Mouse (Mus musculus) layer of hippocampus, postnatal 25 days (tissue): ENCODE measurements around the gene F2rl3. TPM values are rescaled to one million over a fixed set of nuclear protein-coding genes. Genes with fewer than 3 reads are reported as not detected.

ENCODE experiments used
- DNase-seq, 2 experiments: peaks; one replicate each; pipeline ENCODE4 v3.0.0; 2022; ENCODE audit warnings: mixed read lengths in 2 of 2, low spot score in 1 of 2; ENCODE audit errors: extremely low spot score in 1 of 2
- total RNA-seq, 2 experiments: library from RNA; stranded (reverse); gene quantifications; 2 replicates each; pipeline ENCODE4 v1.2.3; 2021

The F2rl3 gene
- total RNA-seq, 2 experiments from 2014 or later = 0.15 to 0.28 TPM

DNA sequence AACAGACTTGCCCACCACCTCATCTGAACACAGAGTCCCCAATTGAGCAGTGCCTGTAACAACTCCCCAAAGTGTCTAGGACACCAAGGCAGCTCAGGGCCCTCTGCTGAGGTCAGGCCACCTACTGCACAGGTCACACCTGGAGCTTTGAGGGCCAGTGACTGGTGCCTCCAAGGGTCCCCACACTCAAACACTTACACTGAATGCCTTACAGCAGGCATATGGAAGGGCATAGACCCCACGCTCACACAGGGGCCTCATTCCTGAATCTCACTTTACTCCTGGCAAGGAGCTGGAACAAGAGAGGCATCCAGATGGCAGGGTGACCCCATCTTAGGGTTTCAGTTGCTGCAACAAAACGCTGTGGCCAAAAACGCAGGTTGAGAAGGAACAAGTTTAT, 1.5 kb upstream of the F2rl3 start:
- DNase-seq = peak in 1 of 2 experiments; percentile 4

- DNase-seq = no peak
Measured at GRCm38 (mm10) chr8:72762306-72762705, 626 bp downstream of the F2rl3 start.

DNA sequence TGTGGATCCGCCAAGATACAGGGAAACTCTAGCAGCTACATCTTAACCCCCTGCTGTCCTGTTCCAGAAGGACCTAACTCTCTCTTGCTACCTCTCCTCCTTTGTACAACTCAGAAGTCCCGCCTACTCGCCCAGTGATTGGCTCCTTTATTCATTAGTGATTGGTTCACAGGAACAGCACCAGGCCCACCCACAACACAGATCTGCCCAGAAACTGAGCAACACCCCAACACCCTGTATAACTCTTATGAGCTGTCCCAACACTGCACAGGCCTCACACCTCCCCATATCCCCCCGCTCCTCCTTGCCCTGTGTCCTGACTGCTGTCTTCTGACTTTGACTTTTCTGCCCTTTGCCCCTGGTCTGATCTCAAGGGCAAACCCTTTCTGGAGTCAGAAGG, 4.0 kb downstream of the F2rl3 start:
- DNase-seq = no peak

DNA sequence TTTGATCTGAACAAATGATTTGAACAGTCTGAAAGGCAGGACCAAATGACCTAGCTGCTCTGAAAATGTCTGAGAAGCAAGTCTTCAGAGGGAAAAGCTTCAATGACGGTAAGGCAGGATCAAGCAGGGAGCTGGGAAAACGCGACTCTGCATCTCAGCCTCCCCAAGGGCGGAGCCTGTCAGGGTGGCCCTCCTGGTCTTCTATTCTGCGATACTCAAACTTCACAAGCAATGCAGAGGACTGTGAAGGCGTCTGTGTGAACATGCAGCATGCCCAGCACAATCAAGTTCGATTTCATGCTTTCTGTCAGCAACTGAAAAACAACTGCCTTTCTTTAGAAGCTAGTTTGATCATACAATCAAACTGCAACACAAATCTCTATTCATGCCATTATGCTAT, 5.1 kb downstream of the F2rl3 start:
- DNase-seq = no peak

DNA sequence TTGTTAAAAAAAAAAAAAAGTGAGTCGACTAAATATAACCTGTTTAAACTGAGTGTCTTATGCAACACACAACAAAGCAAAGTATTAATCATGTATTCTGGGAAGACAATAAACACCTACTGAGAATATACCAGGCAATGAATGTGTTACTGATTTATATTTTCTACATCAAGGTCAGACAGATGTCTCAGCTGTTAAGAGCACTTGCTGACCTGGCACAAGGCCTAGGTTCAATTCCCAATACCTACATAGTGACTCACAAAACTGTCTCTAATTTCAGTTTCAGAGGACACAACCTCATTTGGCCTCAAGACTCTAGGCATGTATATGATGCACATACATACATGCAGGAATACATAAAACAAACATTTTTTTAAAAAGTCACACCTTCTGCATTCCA, 16.1 kb downstream of the F2rl3 start:
- DNase-seq = no peak

- DNase-seq = no peak
Measured at GRCm38 (mm10) chr8:72780644-72781043, 19.0 kb downstream of the F2rl3 start.

DNA sequence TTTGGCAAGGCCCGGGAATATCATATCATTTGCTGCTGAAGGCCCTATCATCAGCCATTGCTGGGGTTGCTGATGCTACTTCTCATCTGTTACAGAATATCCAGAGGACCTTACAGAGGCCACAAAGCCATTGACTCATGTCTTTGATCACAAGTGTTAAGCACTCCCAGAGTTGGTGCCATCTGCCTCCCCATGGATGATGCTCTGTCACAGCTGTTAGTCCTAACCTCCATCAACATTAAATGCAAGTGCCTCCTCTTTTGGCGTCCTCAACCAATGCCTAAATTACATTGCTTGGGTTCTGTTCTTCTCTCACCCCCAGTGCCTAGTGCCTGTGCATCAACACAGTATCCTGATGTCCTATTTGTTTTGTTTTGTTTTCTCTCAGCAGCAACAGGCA, 39.9 kb downstream of the F2rl3 start:
- DNase-seq = no peak

DNA sequence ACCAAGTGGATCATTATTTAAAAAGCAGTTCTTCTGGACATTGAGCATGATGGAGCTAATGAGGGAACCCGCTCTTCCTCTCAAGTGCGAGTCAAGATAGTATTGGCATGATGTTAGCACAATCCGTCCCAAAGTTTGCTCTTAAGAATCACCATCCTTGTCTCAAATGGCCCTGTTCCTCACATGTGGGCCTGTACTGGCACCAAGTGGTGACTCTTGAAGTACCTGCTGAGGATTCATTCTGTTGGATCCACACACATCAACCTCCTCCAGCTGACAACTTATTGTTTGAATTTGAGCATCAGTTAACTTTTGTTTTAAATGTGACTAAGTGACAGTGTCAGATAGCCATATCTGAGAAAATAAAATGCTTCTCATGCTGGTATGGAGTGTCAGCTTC, 51.0 kb downstream of the F2rl3 start:
- no peak for DNase-seq

Other genes with a start within 250 kb of the F2rl3 start
- gene Med26, start 213.6 kb upstream of the F2rl3 start, total RNA-seq = 10 to 100 TPM; 10.1 to 10.6 TPM
- gene Smim7, start 190.8 kb upstream of the F2rl3 start, total RNA-seq = 100 to 1,000 TPM; 104 TPM
- gene Tmem38a, start 189.8 kb upstream of the F2rl3 start, total RNA-seq = 100 to 1,000 TPM; 132 to 139 TPM
- gene Nwd1, start 115.2 kb upstream of the F2rl3 start, total RNA-seq = 10 to 100 TPM; 46.7 to 53.0 TPM
- gene Sin3b, start 38.6 kb upstream of the F2rl3 start, total RNA-seq = 100 to 1,000 TPM; 168 to 169 TPM